8 mouse cellular contexts compared by ENCODE assay signal in genomic region chr3:58525652-58526407, GRCm38 (mm10). TPM values are rescaled to one million over a fixed set of nuclear protein-coding genes. Genes with fewer than 3 reads are reported as not detected.
A peak's percentile ranks its signal among the peaks of the same experiment; 100 is the strongest.
DNase-seq lines count a peak whose midpoint lies in the region; ATAC-seq and TF ChIP-seq lines count a peak whose summit lies in the region.

Gene Eif2a (plus strand): TSS chr3:58525821.
Gene Serp1 (minus strand): TSS chr3:58525892.

- H3K79me2 ChIP-seq in C2C12 (ENCODE audit: control insufficient read depth, insufficient read depth) (peaks cover 70% of the 10 kb centered on the region), myocyte (ENCODE audit: control insufficient read depth, insufficient read depth) (peaks cover 52% of the 10 kb centered on the region)
- H3K79me2 ChIP-seq in liver, adult 2 months (ENCODE audit: control insufficient read depth, insufficient read depth, low read length) = peaks cover 10% of the 10 kb centered on the region; the same call in 1 of the 2 replicates

- H3K79me3 ChIP-seq in C2C12 (ENCODE audit: low read depth) = peaks cover 48% of the 10 kb centered on the region

- H3K4me1 ChIP-seq in erythroblast, embryonic 14.5 days (ENCODE audit: control insufficient read depth) = peaks cover 28% of the 10 kb centered on the region
- 0 out of 2 replicates have a peak, but pooled peaks cover 3% of the 10 kb centered on the region for H3K4me1 ChIP-seq in heart, embryonic 11.5 days (ENCODE audit: control insufficient read depth, insufficient read depth, low read length)
- H3K4me1 ChIP-seq in kidney, embryonic 16.5 days (ENCODE audit: insufficient read depth, low read length) = peaks cover 11% of the 10 kb centered on the region
- peaks cover 4% of the 10 kb centered on the region for H3K4me1 ChIP-seq in liver, adult 2 months (ENCODE audit: control insufficient read depth, insufficient read depth, low read length)

- peaks cover 33% of the 10 kb centered on the region for H3K36me3 ChIP-seq in C2C12 (ENCODE audit: control insufficient read depth, insufficient read depth)
- peaks cover 33% of the 10 kb centered on the region for H3K36me3 ChIP-seq in erythroblast, embryonic 14.5 days (ENCODE audit: control insufficient read depth)
- peaks cover 5% of the 10 kb centered on the region; the same call in 1 of the 2 replicates for H3K36me3 ChIP-seq in heart, embryonic 11.5 days (ENCODE audit: control insufficient read depth, insufficient read depth, low read length)
- peaks cover 15% of the 10 kb centered on the region for H3K36me3 ChIP-seq in kidney, embryonic 16.5 days (ENCODE audit: insufficient read depth, low read length)
- peaks cover 23% of the 10 kb centered on the region for H3K36me3 ChIP-seq in liver, adult 2 months (ENCODE audit: control insufficient read depth, insufficient read depth, low read length)
- H3K36me3 ChIP-seq in myocyte (ENCODE audit: control insufficient read depth, insufficient read depth) = peaks cover 16% of the 10 kb centered on the region
- H3K36me3 ChIP-seq in splenic B cell, adult 2 months (ENCODE audit: control insufficient read depth, insufficient read depth, low read length, poor library complexity, severe bottlenecking) = peaks cover 17% of the 10 kb centered on the region

- DNase-seq in brain, embryonic 14.5 days (ENCODE audit: low read depth) = peak; percentile 99
- peak; percentile 91 for DNase-seq in liver, adult 2 months (ENCODE audit: extremely low read depth, low read depth, low spot score)
- DNase-seq in splenic B cell, adult 2 months (ENCODE audit: low read depth, low spot score) = peak; percentile 99

- TF ChIP-seq POLR2A in brain, embryonic 14.5 days (IDR thresholded peaks at IDR 0.05; ENCODE audit: borderline replicate concordance, extremely low read depth, insufficient read depth, insufficient read length, poor library complexity, severe bottlenecking) = peak; percentile 75; the same call in 1 of the 2 replicates
- TF ChIP-seq POLR2A in liver, adult 2 months (IDR thresholded peaks at IDR 0.05; ENCODE audit: extremely low read depth, insufficient read depth, low read length) = peak; percentile 97
- TF ChIP-seq POLR2A in myocyte (IDR thresholded peaks at IDR 0.05; ENCODE audit: insufficient read length, low read depth) = peak; percentile 95

- H3K27me3 ChIP-seq in C2C12 (ENCODE audit: control insufficient read depth, insufficient read depth, insufficient read length) (no peaks in the 10 kb centered on the region), myocyte (ENCODE audit: control insufficient read depth, insufficient read depth, insufficient read length) (no peaks in the 10 kb centered on the region)
- no peaks in the 10 kb centered on the region for H3K27me3 ChIP-seq in erythroblast, embryonic 14.5 days (ENCODE audit: control insufficient read depth)
- no peaks in the 10 kb centered on the region for H3K27me3 ChIP-seq in heart, embryonic 11.5 days (ENCODE audit: control insufficient read depth, insufficient read depth, low read length)
- no peaks in the 10 kb centered on the region for H3K27me3 ChIP-seq in kidney, embryonic 16.5 days (ENCODE audit: insufficient read depth, low read length)
- no peaks in the 10 kb centered on the region for H3K27me3 ChIP-seq in liver, adult 2 months (ENCODE audit: control insufficient read depth, insufficient read depth, low read length)
- H3K27me3 ChIP-seq in splenic B cell, adult 2 months (ENCODE audit: control insufficient read depth, insufficient read depth, low read length, poor library complexity, severe bottlenecking) = no peaks in the 10 kb centered on the region

- H3K9me3 ChIP-seq in erythroblast, embryonic 14.5 days (ENCODE audit: control insufficient read depth, low read length) = no peaks in the 10 kb centered on the region
- no peaks in the 10 kb centered on the region for H3K9me3 ChIP-seq in heart, embryonic 11.5 days (replicated peaks; ENCODE audit: control insufficient read depth, low read length)
- no peaks in the 10 kb centered on the region for H3K9me3 ChIP-seq in kidney, embryonic 16.5 days (ENCODE audit: low read length)

- peak within 1 kb of the TSS; percentile 88 for H3ac ChIP-seq in C2C12 (ENCODE audit: control insufficient read depth, insufficient read length, low read depth)
- peak within 1 kb of the TSS; percentile 81 for H3ac ChIP-seq in myocyte (ENCODE audit: control insufficient read depth, insufficient read length)

- H3K4me2 ChIP-seq in heart, embryonic 11.5 days = peak within 1 kb of the TSS; percentile 82
- H3K4me2 ChIP-seq in kidney, embryonic 16.5 days (replicated peaks; ENCODE audit: low read depth, low read length) = peak within 1 kb of the TSS; percentile 85
- peak within 1 kb of the TSS; percentile 89 for H3K4me2 ChIP-seq in myocyte (ENCODE audit: low read depth)

- H3K4me3 ChIP-seq in C2C12 (ENCODE audit: insufficient read depth, poor library complexity, severe bottlenecking) (peak within 1 kb of the TSS; percentile 87), myocyte (peak within 1 kb of the TSS; percentile 53)
- H3K4me3 ChIP-seq in erythroblast, embryonic 14.5 days (replicated peaks) = peak within 1 kb of the TSS; percentile 88
- peak within 1 kb of the TSS; percentile 85 for H3K4me3 ChIP-seq in heart, embryonic 11.5 days (ENCODE audit: low read depth, low read length)
- peak within 1 kb of the TSS; percentile 98 for H3K4me3 ChIP-seq in kidney, embryonic 16.5 days (ENCODE audit: low read length)
- peak within 1 kb of the TSS; percentile 97 for H3K4me3 ChIP-seq in liver, adult 2 months (ENCODE audit: insufficient read depth, low read depth, low read length)

- ATAC-seq in heart, embryonic 11.5 days (replicated peaks; ENCODE audit: insufficient number of reproducible peaks, low FRiP score, low TSS enrichment) = peak; percentile 99
- peak; percentile 99 for ATAC-seq in kidney, embryonic 16.5 days (ENCODE audit: low FRiP score, low TSS enrichment)

- no peak for TF ChIP-seq CTCF in C2C12 (IDR thresholded peaks at IDR 0.05; ENCODE audit: control insufficient read depth, insufficient read depth, insufficient read length)
- no peak for TF ChIP-seq CTCF in brain, embryonic 14.5 days (IDR thresholded peaks at IDR 0.05; ENCODE audit: borderline replicate concordance, extremely low read depth, insufficient read depth, insufficient read length)
- TF ChIP-seq CTCF in liver, adult 2 months (IDR thresholded peaks at IDR 0.05; ENCODE audit: low read depth, low read length) = no peak

- peak within 1 kb of the TSS; percentile 92 for H3K27ac ChIP-seq in heart, embryonic 11.5 days (ENCODE audit: low read depth, low read length)
- H3K27ac ChIP-seq in kidney, embryonic 16.5 days (ENCODE audit: low read length) = peak within 1 kb of the TSS; percentile 95
- peak within 1 kb of the TSS; percentile 89 for H3K27ac ChIP-seq in liver, adult 2 months (replicated peaks; ENCODE audit: insufficient read depth, low read depth, low read length)

- H3K9ac ChIP-seq in heart, embryonic 11.5 days (ENCODE audit: low read depth, low read length) = peak within 1 kb of the TSS; percentile 99
- peak within 1 kb of the TSS; percentile 98 for H3K9ac ChIP-seq in kidney, embryonic 16.5 days (replicated peaks; ENCODE audit: low read length)
- H3K9ac ChIP-seq in liver, adult 2 months (ENCODE audit: low read depth, low read length) = peak within 1 kb of the TSS; percentile 96

- WGBS in heart, embryonic 11.5 days (ENCODE audit: insufficient replicate concordance) = under 1% methylated on average over 56 of the region's 57 CpGs
- under 1% methylated on average over 53 of the region's 57 CpGs for WGBS in kidney, embryonic 16.5 days
- under 1% methylated on average over 57 of the region's 57 CpGs for WGBS in liver, adult 2 months

TF ChIP-seq in C2C12, 6 proteins besides CTCF, POLR2A, EP300 and RAD21:
- TF ChIP-seq USF1 (IDR thresholded peaks at IDR 0.05; ENCODE audit: low read depth) (peak; percentile 34), MAX (IDR thresholded peaks at IDR 0.05) (peak; percentile 69), CEBPB (IDR thresholded peaks at IDR 0.05; ENCODE audit: low read depth) (no peak), MYOG (IDR thresholded peaks at IDR 0.05; ENCODE audit: control insufficient read depth, extremely low read depth, insufficient read length) (no peak), MYOD1 (IDR thresholded peaks at IDR 0.05; ENCODE audit: control insufficient read depth, insufficient read length, low read depth) (no peak), FOSL1 (IDR thresholded peaks at IDR 0.05; ENCODE audit: insufficient read depth, low read length, poor library complexity, severe bottlenecking) (no peak)

TF ChIP-seq in myocyte, 11 proteins besides CTCF, POLR2A, EP300 and RAD21:
- TF ChIP-seq MYOG (IDR thresholded peaks at IDR 0.05; ENCODE audit: control insufficient read depth in 1 of 3, insufficient read depth in 1 of 3, insufficient read length in 2 of 3, low read depth in 2 of 3) (peak in 1 of 3 experiments; percentile 5), MYOD1 (IDR thresholded peaks at IDR 0.05; ENCODE audit: control insufficient read depth in 1 of 3, insufficient read length in 2 of 3, low read depth in 2 of 3) (no peak), TCF12 (IDR thresholded peaks at IDR 0.05; ENCODE audit: insufficient read depth, poor library complexity, severe bottlenecking) (no peak), E2F4 (IDR thresholded peaks at IDR 0.05; ENCODE audit: insufficient read depth) (no peak), REST (IDR thresholded peaks at IDR 0.05; ENCODE audit: insufficient read depth, insufficient read length) (no peak), USF1 (IDR thresholded peaks at IDR 0.05; ENCODE audit: low read depth) (peak; percentile 66), CEBPB (IDR thresholded peaks at IDR 0.05; ENCODE audit: insufficient read depth, poor library complexity, severe bottlenecking) (no peak), POLR2AphosphoS2 (IDR thresholded peaks at IDR 0.05; ENCODE audit: insufficient read length, low read depth) (peak; percentile 93)

RNA-seq across cellular contexts. Expression of gene Eif2a, which starts in this region (rescaled TPM):
- polyA plus RNA-seq in C2C12 (2012; fragmentation: generic; extraction: Trizol) (16.1 TPM), myocyte (2012; fragmentation: generic; extraction: Trizol) (14.4 TPM)
- polyA plus RNA-seq in brain, embryonic 14.5 days (2012; rRNA removed) = 39.9 and 40.9 TPM in 2 replicates
- polyA plus RNA-seq in erythroblast, embryonic 14.5 days (2012) = 0.53 and 0.61 TPM in 2 replicates
- polyA plus RNA-seq in heart, embryonic 11.5 days (2014; fragmentation: Nextera tagmentation; extraction: Ambion mirVana) = 42.6 and 44.0 TPM in 2 replicates
- polyA plus RNA-seq in kidney, embryonic 16.5 days (2015; fragmentation: Nextera tagmentation; extraction: Ambion mirVana) = 54.5 and 55.5 TPM in 2 replicates
- 52.5 and 66.7 TPM in 2 replicates for total RNA-seq in liver, adult 2 months (2014; rRNA removed)
- 5.4 and 5.7 TPM in 2 replicates for polyA plus RNA-seq in liver, adult 2 months (2012; rRNA removed)

RNA-seq across cellular contexts. Expression of gene Serp1, which starts in this region (rescaled TPM):
- polyA plus RNA-seq in C2C12 (2012; fragmentation: generic; extraction: Trizol) = 41.4 TPM
- polyA plus RNA-seq in brain, embryonic 14.5 days (2012; rRNA removed) = 30.4 and 32.7 TPM in 2 replicates
- 2.1 and 3.3 TPM in 2 replicates for polyA plus RNA-seq in erythroblast, embryonic 14.5 days (2012)
- polyA plus RNA-seq in heart, embryonic 11.5 days (2014; fragmentation: Nextera tagmentation; extraction: Ambion mirVana) = 107 and 121 TPM in 2 replicates
- 143 and 156 TPM in 2 replicates for polyA plus RNA-seq in kidney, embryonic 16.5 days (2015; fragmentation: Nextera tagmentation; extraction: Ambion mirVana)
- total RNA-seq in liver, adult 2 months (2014; rRNA removed) = 165 and 177 TPM in 2 replicates
- polyA plus RNA-seq in liver, adult 2 months (2012; rRNA removed) = 45.5 and 54.5 TPM in 2 replicates
- polyA plus RNA-seq in myocyte (2012; fragmentation: generic; extraction: Trizol) = 28.3 TPM

Comparison
In these comparisons a context has a peak if more than half of its experiments do, and no peak if none do; other contexts are left out.
1. Peak in every context shown above with its lines: DNase-seq, ATAC-seq, H3K4me3 ChIP-seq and H3K27ac ChIP-seq.